Mouse (Mus musculus) heart, embryonic 11.5 days (tissue): Measurements from ENCODE around the gene Ptpn5. TPM values are rescaled to one million over a fixed set of nuclear protein-coding genes. Genes with fewer than 3 reads are reported as not detected.

Source experiments
- ATAC-seq: fragments of 200-750 bp; cut with Nextera tagmentation; replicated peaks from 2 replicates; pipeline ENCODE4 v1.8.0; 2017; ENCODE audit warnings: moderate library complexity; ENCODE audit not compliant: insufficient number of reproducible peaks, low FRiP score, low TSS enrichment
- H3K27ac ChIP-seq: fragments of 300-500 bp; sonication (generic); 2 replicates; pipeline ENCODE4 v1.5.1; 2014; ENCODE audit warnings: mild to moderate bottlenecking, low read depth, low read length
- H3K27me3 ChIP-seq: fragments of 300-500 bp; sonication (generic); 2 replicates; pipeline ENCODE4 v1.6.1; 2014; ENCODE audit warnings: mild to moderate bottlenecking, low read length, mixed read lengths; ENCODE audit not compliant: control insufficient read depth, insufficient read depth
- H3K36me3 ChIP-seq: fragments of 300-500 bp; sonication (generic); 2 replicates; pipeline ENCODE4 v1.6.1; 2014; ENCODE audit warnings: mild to moderate bottlenecking, low read length, moderate library complexity, mixed read lengths; ENCODE audit not compliant: control insufficient read depth, insufficient read depth
- H3K4me1 ChIP-seq: fragments of 300-500 bp; sonication (generic); 2 replicates; pipeline ENCODE4 v1.6.1; 2014; ENCODE audit warnings: low read length; ENCODE audit not compliant: control insufficient read depth, insufficient read depth
- H3K4me2 ChIP-seq: fragments of 300-500 bp; sonication (generic); 2 replicates; pipeline ENCODE4 v1.6.1; 2014; ENCODE audit warnings: mild to moderate bottlenecking, moderate library complexity
- H3K4me3 ChIP-seq: fragments of 300-500 bp; sonication (generic); 2 replicates; pipeline ENCODE4 v1.5.1; 2014; ENCODE audit warnings: low read depth, low read length
- H3K9ac ChIP-seq: fragments of 300-500 bp; sonication (generic); 2 replicates; pipeline ENCODE4 v1.6.1; 2014; ENCODE audit warnings: mild to moderate bottlenecking, low read depth, low read length, moderate library complexity
- H3K9me3 ChIP-seq: fragments of 300-500 bp; sonication (generic); replicated peaks from 2 replicates; pipeline ENCODE4 v1.6.1; 2016; ENCODE audit warnings: low read length; ENCODE audit not compliant: control insufficient read depth
- WGBS: fragments of 180-500 bp; shearing (Covaris S2); extraction: QIAGEN DNeasy Blood & Tissue Kit; methylation state at CpG from one replicate; pipeline ENCODE4 v1.1.7; 2014; ENCODE audit not compliant: insufficient replicate concordance; 5-methylcytosine and 5-hydroxymethylcytosine counted together
- polyA plus RNA-seq: library from polyadenylated mRNA; unstranded; fragments of >200 nt; fragmentation: Nextera tagmentation; extraction: Ambion mirVana; gene quantifications from 2 replicates; pipeline ENCODE4 v1.2.1, GENCODE M21; 2014

Ptpn5 gene
- polyA plus RNA-seq, 1 experiment from 2014 or later, result 0.07 TPM

GRCm38 (mm10) chr7:47081277-47081676 is 52.2 kb downstream of the Ptpn5 start:
- no peak overlapping the region for H3K4me2 ChIP-seq
- WGBS, result 39% methylated on average over 6 of the region's 6 CpGs
- no peak overlapping the region for H3K4me3 ChIP-seq
- no peaks in the 10 kb centered on the region for H3K4me1 ChIP-seq
- no peak for ATAC-seq
- no peak overlapping the region for H3K27ac ChIP-seq
- no peaks in the 10 kb centered on the region for H3K27me3 ChIP-seq
- H3K9ac ChIP-seq, result no peak overlapping the region
- no peaks in the 10 kb centered on the region for H3K9me3 ChIP-seq
- no peaks in the 10 kb centered on the region for H3K36me3 ChIP-seq

GRCm38 (mm10) chr7:47080868-47081267 is 52.6 kb downstream of the Ptpn5 start:
- no peak overlapping the region for H3K9ac ChIP-seq
- 61% methylated on average over 3 of the region's 3 CpGs for WGBS
- ATAC-seq, result no peak
- no peaks in the 10 kb centered on the region for H3K4me1 ChIP-seq
- H3K4me3 ChIP-seq, result no peak overlapping the region
- no peaks in the 10 kb centered on the region for H3K27me3 ChIP-seq
- no peaks in the 10 kb centered on the region for H3K9me3 ChIP-seq
- H3K4me2 ChIP-seq, result no peak overlapping the region
- H3K27ac ChIP-seq, result no peak overlapping the region
- H3K36me3 ChIP-seq, result no peaks in the 10 kb centered on the region

- H3K4me1 ChIP-seq, result peaks cover 12% of the 10 kb centered on the region
- ATAC-seq, result no peak
- H3K9me3 ChIP-seq, result no peaks in the 10 kb centered on the region
- H3K4me2 ChIP-seq, result no peak overlapping the region
- no peak overlapping the region for H3K9ac ChIP-seq
- no peak overlapping the region for H3K4me3 ChIP-seq
- WGBS, result 71% methylated on average over 8 of the region's 8 CpGs
- H3K36me3 ChIP-seq, result no peaks in the 10 kb centered on the region
- no peaks in the 10 kb centered on the region for H3K27me3 ChIP-seq
- no peak overlapping the region for H3K27ac ChIP-seq
Measured at GRCm38 (mm10) chr7:47077451-47077850, 56.0 kb downstream of the Ptpn5 start.

DNA sequence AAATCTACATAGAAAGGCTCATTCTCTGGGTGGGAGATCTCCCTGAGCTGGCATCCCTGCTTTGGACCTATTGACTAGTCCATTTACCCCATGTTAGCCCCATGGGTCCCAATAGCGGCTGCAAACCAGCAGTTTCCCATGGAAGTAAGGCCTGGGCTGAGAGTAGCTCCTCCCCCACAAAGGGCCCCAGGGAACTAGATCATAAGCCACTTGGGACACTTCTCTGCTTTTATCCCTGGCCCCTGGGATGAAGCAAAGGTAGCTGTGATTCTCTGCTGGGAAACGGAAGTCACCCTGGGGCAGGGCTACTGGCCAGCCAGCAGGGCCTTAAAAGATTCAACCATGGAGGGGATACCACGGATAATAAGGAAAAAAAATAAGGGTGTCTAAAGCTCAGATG is 56.8 kb downstream of the Ptpn5 start:
- ATAC-seq, result no peak
- no peaks in the 10 kb centered on the region for H3K27me3 ChIP-seq
- no peaks in the 10 kb centered on the region for H3K36me3 ChIP-seq
- H3K9me3 ChIP-seq, result no peaks in the 10 kb centered on the region
- no peak overlapping the region for H3K9ac ChIP-seq
- H3K4me3 ChIP-seq, result no peak overlapping the region
- no peak overlapping the region for H3K4me2 ChIP-seq
- H3K4me1 ChIP-seq, result peaks cover 12% of the 10 kb centered on the region
- WGBS, result 55% methylated on average over 3 of the region's 3 CpGs
- H3K27ac ChIP-seq, result no peak overlapping the region

DNA sequence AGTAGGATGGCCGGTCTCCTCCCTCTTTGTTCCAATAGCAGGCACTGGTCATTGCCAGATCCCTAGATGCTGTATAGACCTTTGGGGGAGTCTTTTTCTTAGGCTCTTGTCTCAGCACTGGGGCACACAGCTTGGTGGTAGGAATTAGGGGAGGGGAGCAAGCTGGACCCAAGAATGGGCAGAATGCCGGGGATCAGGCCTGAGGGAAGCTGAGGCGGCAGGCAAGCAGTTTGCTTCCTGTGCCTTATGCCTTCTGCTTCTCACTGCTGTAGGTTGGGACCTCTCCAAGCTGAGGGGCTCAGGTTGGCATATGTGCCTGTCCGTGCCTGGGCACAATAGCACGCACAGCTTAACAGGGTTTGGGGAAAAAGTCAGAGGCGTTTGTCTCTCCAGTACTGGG is 57.3 kb downstream of the Ptpn5 start:
- Histone ChIP-seq H3K4me1 (peaks cover 12% of the 10 kb centered on the region), H3K4me2 (no peak overlapping the region), H3K36me3 (no peaks in the 10 kb centered on the region), H3K27me3 (no peaks in the 10 kb centered on the region), H3K27ac (no peak overlapping the region), H3K9me3 (no peaks in the 10 kb centered on the region), H3K9ac (no peak overlapping the region), H3K4me3 (no peak overlapping the region)
- no peak for ATAC-seq
- WGBS, result 79% methylated on average over 6 of the region's 6 CpGs

- ATAC-seq, result no peak
- 44% methylated on average over 18 of the region's 18 CpGs for WGBS
- no peak overlapping the region for H3K27ac ChIP-seq
Measured at GRCm38 (mm10) chr7:47073536-47074521, 59.7 kb downstream of the Ptpn5 start.

GRCm38 (mm10) chr7:47072551-47072950 is 60.9 kb downstream of the Ptpn5 start:
- no peaks in the 10 kb centered on the region for H3K9me3 ChIP-seq
- no peak overlapping the region for H3K4me3 ChIP-seq
- no peaks in the 10 kb centered on the region for H3K27me3 ChIP-seq
- peaks cover 12% of the 10 kb centered on the region for H3K4me1 ChIP-seq
- ATAC-seq, result 0 out of 2 replicates have a peak, but pooled peaks have one; percentile 43
- no peak overlapping the region for H3K9ac ChIP-seq
- WGBS, result 65% methylated on average over 5 of the region's 5 CpGs
- no peak overlapping the region for H3K4me2 ChIP-seq
- no peaks in the 10 kb centered on the region for H3K36me3 ChIP-seq
- no peak overlapping the region for H3K27ac ChIP-seq

More at GRCm38 (mm10) chr7:47073536-47074521, 59.7 kb downstream of the Ptpn5 start:
- peaks cover 12% of the 10 kb centered on the region for H3K4me1 ChIP-seq
- no peaks in the 10 kb centered on the region for H3K9me3 ChIP-seq
- no peak overlapping the region for H3K4me3 ChIP-seq
- no peak overlapping the region for H3K4me2 ChIP-seq
- no peaks in the 10 kb centered on the region for H3K36me3 ChIP-seq
- H3K9ac ChIP-seq, result no peak overlapping the region
- no peaks in the 10 kb centered on the region for H3K27me3 ChIP-seq

GRCm38 (mm10) chr7:47067879-47068278 is 65.6 kb downstream of the Ptpn5 start:
- Histone ChIP-seq H3K9ac (no peak overlapping the region), H3K27me3 (no peaks in the 10 kb centered on the region), H3K4me1 (no peaks in the 10 kb centered on the region), H3K4me3 (no peak overlapping the region), H3K36me3 (no peaks in the 10 kb centered on the region), H3K27ac (no peak overlapping the region), H3K9me3 (no peaks in the 10 kb centered on the region), H3K4me2 (no peak overlapping the region)
- 53% methylated on average over 5 of the region's 5 CpGs for WGBS
- ATAC-seq, result no peak

DNA sequence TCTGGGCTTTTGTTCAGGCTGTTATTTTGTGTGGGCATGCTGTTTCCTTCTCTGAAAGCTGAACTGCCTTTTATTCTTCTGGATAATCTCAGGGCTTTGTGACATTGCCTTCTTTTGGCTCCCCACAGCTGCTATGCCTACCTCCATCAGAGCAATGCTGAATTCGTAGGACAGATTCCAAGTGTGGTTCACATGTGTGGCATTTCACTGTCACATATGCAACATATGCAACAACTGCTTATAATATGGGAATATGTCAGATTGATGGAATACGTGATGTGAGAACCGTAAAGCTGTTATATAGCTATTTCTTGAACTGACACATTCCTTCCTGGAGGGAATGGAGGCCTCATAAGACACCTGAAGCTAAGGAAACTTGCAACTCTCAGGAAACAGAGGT is 66.5 kb downstream of the Ptpn5 start:
- no peaks in the 10 kb centered on the region for H3K27me3 ChIP-seq
- WGBS, result 80% methylated on average over 3 of the region's 3 CpGs
- H3K36me3 ChIP-seq, result no peaks in the 10 kb centered on the region
- H3K4me1 ChIP-seq, result no peaks in the 10 kb centered on the region
- no peak for ATAC-seq
- H3K4me3 ChIP-seq, result no peak overlapping the region
- H3K4me2 ChIP-seq, result no peak overlapping the region
- no peaks in the 10 kb centered on the region for H3K9me3 ChIP-seq
- H3K27ac ChIP-seq, result no peak overlapping the region
- no peak overlapping the region for H3K9ac ChIP-seq
